Mouse (Mus musculus) heart, adult 2 months (tissue): ENCODE results near the gene Irak4.

Source experiments
- CTCF ChIP-seq: fragments of 200-600 bp; IDR thresholded peaks from 2 replicates; pipeline ENCODE4 v1.8.1; 2022; ENCODE audit warnings: antibody characterized with exemption, mild to moderate bottlenecking, moderate library complexity
- POLR2A ChIP-seq: fragments of 200-500 bp; IDR thresholded peaks from 2 replicates; pipeline ENCODE4 v1.6.1; 2011; ENCODE audit warnings: mild to moderate bottlenecking, low read depth, low read length, control low read depth; ENCODE audit not compliant: insufficient read depth

DNA sequence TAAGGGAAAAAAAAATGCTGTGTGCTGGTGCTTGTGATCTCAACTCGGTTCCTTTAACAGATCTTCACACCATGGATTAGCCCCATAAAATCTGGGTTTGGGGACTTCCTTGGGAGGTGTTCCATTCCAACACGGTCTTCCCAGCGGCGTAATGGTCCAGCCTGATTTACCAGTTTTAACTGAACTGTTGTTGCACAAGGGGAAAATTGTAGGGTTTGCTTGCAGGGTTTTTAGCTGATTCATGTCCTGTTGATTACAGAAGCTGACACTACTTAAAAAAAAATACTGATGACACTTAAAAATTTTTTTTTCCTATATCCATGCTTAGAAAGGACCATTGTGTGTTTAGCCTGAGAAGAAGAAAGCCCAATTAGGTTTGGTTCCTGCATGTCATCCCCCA, 47.9 kb downstream of the Irak4 start:
- TF ChIP-seq CTCF (no peak), POLR2A (no peak)
